Mouse (Mus musculus): Measurements from ENCODE around the gene 1700001C19Rik.

DNA sequence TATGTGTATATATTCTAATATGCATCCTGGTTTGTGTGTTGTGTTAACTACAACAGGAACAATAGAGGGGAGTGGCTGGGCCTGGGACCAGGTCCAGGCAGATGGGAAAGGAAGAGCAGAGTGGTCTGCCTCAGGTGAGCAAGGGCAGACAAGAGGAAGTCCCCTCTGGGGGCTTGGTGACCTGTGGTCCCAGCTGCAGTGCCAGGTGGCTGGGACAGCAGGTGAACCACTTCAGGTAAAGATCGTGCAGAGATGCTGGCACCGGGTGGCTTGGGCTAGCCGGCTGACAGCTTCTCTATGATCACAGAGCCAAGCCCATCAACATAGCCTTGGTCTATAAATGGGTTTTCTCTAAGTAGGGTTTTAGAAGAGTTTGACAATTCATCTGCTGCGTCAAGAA is 32.9 kb upstream of the 1700001C19Rik start:
- no peak for TF ChIP-seq POLR2A (IDR thresholded peaks at IDR 0.05; ENCODE audit: borderline replicate concordance, insufficient read depth, low read length)
- TF ChIP-seq CTCF (IDR thresholded peaks at IDR 0.05; ENCODE audit: borderline replicate concordance, insufficient read depth, low read depth, low read length), result no peak
